Mouse (Mus musculus): ENCODE data around the gene Il27. TPM values are rescaled to one million over a fixed set of nuclear protein-coding genes. Genes with fewer than 3 reads are reported as not detected.

The Il27 gene
- polyA plus RNA-seq, 1 experiment, result not detected

- H3K4me1 ChIP-seq (ENCODE audit: control insufficient read depth, insufficient read depth, low read length), result no peaks in the 10 kb centered on the region
- 73% methylated on average over 3 of the region's 3 CpGs for WGBS
- no peak overlapping the region for H3K4me3 ChIP-seq (ENCODE audit: insufficient read depth, low read depth, low read length)
- H3K27ac ChIP-seq (ENCODE audit: insufficient read depth, low read depth, low read length), result no peak overlapping the region
- TF ChIP-seq CTCF (IDR thresholded peaks at IDR 0.05; ENCODE audit: insufficient read depth, low read depth, low read length) (no peak), POLR2A (IDR thresholded peaks at IDR 0.05; ENCODE audit: insufficient read depth, low read depth, low read length) (no peak)
Observed at GRCm38 (mm10) chr7:126616707-126617106, 22.0 kb upstream of the Il27 start.

DNA sequence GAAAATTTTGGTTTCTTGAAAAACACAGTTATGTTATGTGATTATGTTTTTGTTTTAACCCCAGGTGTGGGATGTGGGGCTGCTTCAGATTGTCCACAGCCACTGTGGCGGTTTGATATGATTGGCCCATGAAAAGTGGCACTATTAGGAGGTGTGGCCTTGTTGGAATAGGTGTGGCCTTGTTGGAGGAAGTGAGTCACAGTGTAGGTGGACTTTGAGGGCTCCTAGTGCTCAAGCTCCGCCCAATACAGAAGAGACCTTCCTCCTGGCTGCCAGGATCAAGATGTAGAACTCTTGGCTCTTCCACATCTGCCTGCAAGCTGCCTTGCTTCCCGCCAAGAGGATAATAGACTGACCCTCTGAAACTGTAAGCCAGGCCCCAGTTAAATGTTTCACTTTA is 18.0 kb upstream of the Il27 start:
- Histone ChIP-seq H3K27ac (ENCODE audit: insufficient read depth, low read depth, low read length) (no peak overlapping the region), H3K4me1 (ENCODE audit: control insufficient read depth, insufficient read depth, low read length) (no peaks in the 10 kb centered on the region), H3K4me3 (ENCODE audit: insufficient read depth, low read depth, low read length) (no peak overlapping the region)
- WGBS, result 84% methylated on average over 3 of the region's 3 CpGs
- TF ChIP-seq CTCF (IDR thresholded peaks at IDR 0.05; ENCODE audit: insufficient read depth, low read depth, low read length), result no peak
- no peak for TF ChIP-seq POLR2A (IDR thresholded peaks at IDR 0.05; ENCODE audit: insufficient read depth, low read depth, low read length)

DNA sequence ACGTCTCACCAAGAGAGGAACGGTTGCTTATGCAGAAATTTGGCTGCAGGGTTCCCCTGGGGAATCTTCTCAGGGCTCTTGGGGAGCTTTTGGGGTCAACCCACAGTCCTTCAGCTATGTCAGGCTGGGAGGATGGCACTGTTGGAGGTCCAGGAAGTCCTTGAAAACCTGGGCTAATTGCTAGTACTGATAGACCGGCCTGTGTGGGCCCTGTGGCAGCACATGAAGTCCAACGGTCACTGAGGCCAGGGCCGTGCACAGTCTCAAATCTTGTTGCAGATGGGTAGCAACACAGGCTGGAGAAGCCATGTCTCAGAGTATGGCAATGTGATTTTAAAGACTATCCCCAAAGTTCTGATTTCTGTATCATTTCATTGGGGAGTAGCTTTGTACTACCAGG is 13.1 kb upstream of the Il27 start:
- no peaks in the 10 kb centered on the region for H3K4me1 ChIP-seq (ENCODE audit: control insufficient read depth, insufficient read depth, low read length)

GRCm38 (mm10) chr7:126607064-126607463 is 12.3 kb upstream of the Il27 start:
- TF ChIP-seq POLR2A (IDR thresholded peaks at IDR 0.05; ENCODE audit: insufficient read depth, low read depth, low read length) (no peak), CTCF (IDR thresholded peaks at IDR 0.05; ENCODE audit: insufficient read depth, low read depth, low read length) (no peak)
- Histone ChIP-seq H3K27ac (ENCODE audit: insufficient read depth, low read depth, low read length) (no peak overlapping the region), H3K4me1 (ENCODE audit: control insufficient read depth, insufficient read depth, low read length) (no peaks in the 10 kb centered on the region), H3K4me3 (ENCODE audit: insufficient read depth, low read depth, low read length) (no peak overlapping the region)
- 63% methylated on average over 3 of the region's 3 CpGs for WGBS

More for the DNA sequence above, 13.1 kb upstream of the Il27 start:
- 91% methylated on average over 5 of the region's 5 CpGs for WGBS
- no peak overlapping the region for H3K4me3 ChIP-seq (ENCODE audit: insufficient read depth, low read depth, low read length)
- H3K27ac ChIP-seq (ENCODE audit: insufficient read depth, low read depth, low read length), result no peak overlapping the region
- TF ChIP-seq CTCF (IDR thresholded peaks at IDR 0.05; ENCODE audit: insufficient read depth, low read depth, low read length) (no peak), POLR2A (IDR thresholded peaks at IDR 0.05; ENCODE audit: insufficient read depth, low read depth, low read length) (no peak)

DNA sequence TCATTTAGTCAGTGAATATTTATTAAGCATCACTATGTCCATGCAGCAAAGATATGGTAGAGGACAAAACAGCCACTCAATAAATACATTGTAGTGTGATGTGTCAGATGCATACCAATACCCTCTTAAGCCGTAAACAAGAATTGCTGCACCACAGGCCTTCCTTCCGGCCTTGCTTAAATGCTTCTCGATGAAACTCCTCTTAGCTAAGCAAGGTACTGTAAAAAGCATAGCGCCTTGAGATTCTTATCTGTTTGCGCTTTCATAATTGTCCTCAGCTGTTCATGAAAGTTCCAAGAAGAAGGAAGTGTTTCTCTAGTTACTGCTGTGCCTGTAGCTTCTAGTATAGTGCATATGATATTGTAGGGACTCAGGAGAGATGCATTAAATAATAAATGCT is 11.9 kb upstream of the Il27 start:
- no peak overlapping the region for H3K4me3 ChIP-seq (ENCODE audit: insufficient read depth, low read depth, low read length)
- TF ChIP-seq POLR2A (IDR thresholded peaks at IDR 0.05; ENCODE audit: insufficient read depth, low read depth, low read length) (no peak), CTCF (IDR thresholded peaks at IDR 0.05; ENCODE audit: insufficient read depth, low read depth, low read length) (no peak)
- 82% methylated on average over 5 of the region's 5 CpGs for WGBS
- no peak overlapping the region for H3K27ac ChIP-seq (ENCODE audit: insufficient read depth, low read depth, low read length)
- H3K4me1 ChIP-seq (ENCODE audit: control insufficient read depth, insufficient read depth, low read length), result no peaks in the 10 kb centered on the region

DNA sequence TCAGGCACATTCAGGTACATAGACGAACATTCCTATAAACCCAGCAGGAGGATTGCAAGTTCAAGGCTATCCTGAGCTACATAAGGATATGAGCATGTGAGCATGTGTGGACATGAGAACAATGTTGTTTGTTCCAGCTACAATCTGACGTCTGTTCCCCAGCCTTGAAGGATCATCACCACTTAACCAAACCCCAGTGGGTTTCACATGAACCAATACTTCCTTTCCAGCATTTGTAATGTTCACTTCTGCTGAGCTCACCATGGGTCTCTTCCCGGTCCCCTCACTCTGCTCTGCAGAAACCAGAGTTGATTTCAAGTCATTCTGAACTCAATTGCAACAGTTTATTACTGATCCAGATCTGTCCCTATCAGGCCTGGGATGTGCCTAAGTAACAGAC is 7.9 kb upstream of the Il27 start:
- Histone ChIP-seq H3K27ac (ENCODE audit: insufficient read depth, low read depth, low read length) (no peak overlapping the region), H3K4me3 (ENCODE audit: insufficient read depth, low read depth, low read length) (no peak overlapping the region), H3K4me1 (ENCODE audit: control insufficient read depth, insufficient read depth, low read length) (no peaks in the 10 kb centered on the region)
- WGBS, result 93% methylated on average over 3 of the region's 3 CpGs
- TF ChIP-seq CTCF (IDR thresholded peaks at IDR 0.05; ENCODE audit: insufficient read depth, low read depth, low read length) (no peak), POLR2A (IDR thresholded peaks at IDR 0.05; ENCODE audit: insufficient read depth, low read depth, low read length) (no peak)

GRCm38 (mm10) chr7:126601896-126602295 is 7.2 kb upstream of the Il27 start:
- TF ChIP-seq POLR2A (IDR thresholded peaks at IDR 0.05; ENCODE audit: insufficient read depth, low read depth, low read length), result no peak
- no peak for TF ChIP-seq CTCF (IDR thresholded peaks at IDR 0.05; ENCODE audit: insufficient read depth, low read depth, low read length)
- no peaks in the 10 kb centered on the region for H3K4me1 ChIP-seq (ENCODE audit: control insufficient read depth, insufficient read depth, low read length)
- no peak overlapping the region for H3K27ac ChIP-seq (ENCODE audit: insufficient read depth, low read depth, low read length)
- H3K4me3 ChIP-seq (ENCODE audit: insufficient read depth, low read depth, low read length), result no peak overlapping the region
- WGBS, result 43% methylated on average over 5 of the region's 5 CpGs

DNA sequence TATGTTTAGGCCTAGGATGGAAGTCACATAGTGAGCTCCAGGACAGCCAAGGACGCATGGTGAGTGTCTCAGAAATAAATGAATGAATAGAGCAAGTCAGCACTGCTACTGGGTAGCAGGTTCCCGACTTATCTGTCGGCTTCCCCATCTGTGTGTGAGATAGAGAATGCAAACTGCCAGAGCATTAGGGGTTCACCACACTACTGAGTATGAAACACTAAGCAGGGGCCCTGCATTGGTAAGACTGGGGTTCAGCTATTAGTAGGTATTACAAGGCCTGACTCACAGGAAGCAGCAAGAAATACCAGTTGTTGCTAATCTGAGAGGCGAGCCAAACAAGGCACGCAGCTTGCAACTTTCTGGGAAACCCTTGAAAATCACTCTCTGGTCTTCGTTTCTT is 4.2 kb upstream of the Il27 start:
- WGBS, result 66% methylated on average over 6 of the region's 6 CpGs
- no peak overlapping the region for H3K4me3 ChIP-seq (ENCODE audit: insufficient read depth, low read depth, low read length)
- H3K27ac ChIP-seq (ENCODE audit: insufficient read depth, low read depth, low read length), result no peak overlapping the region
- H3K4me1 ChIP-seq (ENCODE audit: control insufficient read depth, insufficient read depth, low read length), result no peaks in the 10 kb centered on the region
- TF ChIP-seq POLR2A (IDR thresholded peaks at IDR 0.05; ENCODE audit: insufficient read depth, low read depth, low read length), result no peak
- TF ChIP-seq CTCF (IDR thresholded peaks at IDR 0.05; ENCODE audit: insufficient read depth, low read depth, low read length), result no peak

- no peak for TF ChIP-seq POLR2A (IDR thresholded peaks at IDR 0.05; ENCODE audit: insufficient read depth, low read depth, low read length)
- TF ChIP-seq CTCF (IDR thresholded peaks at IDR 0.05; ENCODE audit: insufficient read depth, low read depth, low read length), result no peak
- 74% methylated on average over 6 of the region's 6 CpGs for WGBS
- Histone ChIP-seq H3K4me3 (ENCODE audit: insufficient read depth, low read depth, low read length) (no peak overlapping the region), H3K4me1 (ENCODE audit: control insufficient read depth, insufficient read depth, low read length) (no peaks in the 10 kb centered on the region), H3K27ac (ENCODE audit: insufficient read depth, low read depth, low read length) (no peak overlapping the region)
Observed at GRCm38 (mm10) chr7:126596414-126596813, 1.7 kb upstream of the Il27 start.

GRCm38 (mm10) chr7:126595890-126596289 is 1.1 kb upstream of the Il27 start:
- TF ChIP-seq POLR2A (IDR thresholded peaks at IDR 0.05; ENCODE audit: insufficient read depth, low read depth, low read length) (no peak), CTCF (IDR thresholded peaks at IDR 0.05; ENCODE audit: insufficient read depth, low read depth, low read length) (no peak)
- Histone ChIP-seq H3K27ac (ENCODE audit: insufficient read depth, low read depth, low read length) (no peak overlapping the region), H3K4me3 (ENCODE audit: insufficient read depth, low read depth, low read length) (no peak overlapping the region), H3K4me1 (ENCODE audit: control insufficient read depth, insufficient read depth, low read length) (no peaks in the 10 kb centered on the region)
- 84% methylated on average over 5 of the region's 5 CpGs for WGBS
